In genomic region chr4:155895826-155896225, GRCm38 (mm10) we compare ENCODE assay signal across 10 mouse cellular contexts. TPM values are rescaled to one million over a fixed set of nuclear protein-coding genes. Genes with fewer than 3 reads are reported as not detected.
DNase-seq lines count a peak whose midpoint lies in the region; ATAC-seq lines count a peak whose summit lies in the region.
"Had no signal": no experiment of that assay in that cellular context is flagged by ENCODE, and none has a peak within 500 bp of the region (broad histone marks: within the 10 kb centered on the region; RNA-seq: fewer than 3 reads in every experiment).

No protein-coding gene starts in this region.

- H3K4me3 ChIP-seq in heart, embryonic 12.5 days: no peak overlapping the region
- H3K4me3 ChIP-seq in midbrain, embryonic 13.5 days (replicated peaks): no peak overlapping the region
- H3K4me3 ChIP-seq in midbrain, embryonic 10.5 days: no peak overlapping the region
- H3K4me3 ChIP-seq in forebrain, embryonic 14.5 days (ENCODE audit: low read depth, low read length): no peak overlapping the region
- H3K4me3 ChIP-seq in midbrain, embryonic 14.5 days (replicated peaks; ENCODE audit: low read depth, low read length): no peak overlapping the region
- H3K4me3 ChIP-seq: limb, embryonic 10.5 days had no signal

- no peak overlapping the region for H3K9ac ChIP-seq in heart, embryonic 12.5 days
- H3K9ac ChIP-seq in midbrain, embryonic 13.5 days (replicated peaks): no peak overlapping the region
- 0 out of 2 replicates have a peak overlapping the region, but pooled peaks have one; percentile 95 for H3K9ac ChIP-seq in forebrain, embryonic 14.5 days (ENCODE audit: low read length)
- H3K9ac ChIP-seq in midbrain, embryonic 14.5 days (replicated peaks; ENCODE audit: low read length): no peak overlapping the region
- H3K9ac ChIP-seq: lung, embryonic 14.5 days had no signal

- H3K36me3 ChIP-seq in heart, embryonic 12.5 days: peaks cover 42% of the 10 kb centered on the region
- peaks cover 43% of the 10 kb centered on the region for H3K36me3 ChIP-seq in midbrain, embryonic 13.5 days
- peaks cover 45% of the 10 kb centered on the region for H3K36me3 ChIP-seq in midbrain, embryonic 10.5 days
- H3K36me3 ChIP-seq in forebrain, embryonic 14.5 days (ENCODE audit: control insufficient read depth, insufficient read depth, low read length): peaks cover 46% of the 10 kb centered on the region
- H3K36me3 ChIP-seq in midbrain, embryonic 14.5 days (ENCODE audit: control insufficient read depth, insufficient read depth, low read length): peaks cover 46% of the 10 kb centered on the region

- no peak for ATAC-seq in heart, embryonic 12.5 days (ENCODE audit: insufficient number of reproducible peaks, low FRiP score)
- no peak for ATAC-seq in midbrain, embryonic 13.5 days
- ATAC-seq in forebrain, embryonic 14.5 days: no peak
- no peak for ATAC-seq in midbrain, embryonic 14.5 days (ENCODE audit: low FRiP score, low TSS enrichment)

- H3K9me3 ChIP-seq in heart, embryonic 12.5 days (replicated peaks): no peaks in the 10 kb centered on the region
- H3K9me3 ChIP-seq in midbrain, embryonic 13.5 days: no peaks in the 10 kb centered on the region
- H3K9me3 ChIP-seq in midbrain, embryonic 10.5 days (replicated peaks): no peaks in the 10 kb centered on the region
- H3K9me3 ChIP-seq in forebrain, embryonic 14.5 days (replicated peaks; ENCODE audit: control insufficient read depth, low read length): no peaks in the 10 kb centered on the region
- no peaks in the 10 kb centered on the region for H3K9me3 ChIP-seq in midbrain, embryonic 14.5 days (ENCODE audit: control insufficient read depth, low read length)
- H3K9me3 ChIP-seq: G1E; limb, embryonic 10.5 days had no signal

- no peak overlapping the region for H3K4me2 ChIP-seq in heart, embryonic 12.5 days
- peak overlapping the region; percentile 99 for H3K4me2 ChIP-seq in midbrain, embryonic 13.5 days (replicated peaks)
- H3K4me2 ChIP-seq in forebrain, embryonic 14.5 days (ENCODE audit: low read length): peak overlapping the region; percentile 97; the same call in 1 of the 2 replicates
- H3K4me2 ChIP-seq in midbrain, embryonic 14.5 days (ENCODE audit: low read length): peak overlapping the region; percentile 99

- H3K27me3 ChIP-seq in heart, embryonic 12.5 days (replicated peaks): no peaks in the 10 kb centered on the region
- H3K27me3 ChIP-seq in midbrain, embryonic 13.5 days: no peaks in the 10 kb centered on the region
- H3K27me3 ChIP-seq in midbrain, embryonic 10.5 days (ENCODE audit: low read depth, poor library complexity, severe bottlenecking): no peaks in the 10 kb centered on the region
- H3K27me3 ChIP-seq in forebrain, embryonic 14.5 days (replicated peaks; ENCODE audit: control insufficient read depth, insufficient read depth, low read length): no peaks in the 10 kb centered on the region
- no peaks in the 10 kb centered on the region for H3K27me3 ChIP-seq in midbrain, embryonic 14.5 days (ENCODE audit: control insufficient read depth, insufficient read depth, low read length)

- 86% methylated on average over 4 of the region's 4 CpGs for WGBS in heart, embryonic 12.5 days
- 92% methylated on average over 4 of the region's 4 CpGs for WGBS in midbrain, embryonic 13.5 days
- 98% methylated on average over 4 of the region's 4 CpGs for WGBS in midbrain, embryonic 10.5 days
- 93% methylated on average over 4 of the region's 4 CpGs for WGBS in forebrain, embryonic 14.5 days
- 95% methylated on average over 4 of the region's 4 CpGs for WGBS in midbrain, embryonic 14.5 days

- H3K4me1 ChIP-seq in heart, embryonic 12.5 days (replicated peaks): peaks cover 34% of the 10 kb centered on the region
- peaks cover 38% of the 10 kb centered on the region for H3K4me1 ChIP-seq in midbrain, embryonic 13.5 days (replicated peaks)
- H3K4me1 ChIP-seq in midbrain, embryonic 10.5 days: peaks cover 36% of the 10 kb centered on the region
- H3K4me1 ChIP-seq in forebrain, embryonic 14.5 days (ENCODE audit: control insufficient read depth, insufficient read depth, low read length): peaks cover 31% of the 10 kb centered on the region
- peaks cover 31% of the 10 kb centered on the region for H3K4me1 ChIP-seq in midbrain, embryonic 14.5 days (ENCODE audit: control insufficient read depth, insufficient read depth, low read length)

- no peak overlapping the region for H3K27ac ChIP-seq in heart, embryonic 12.5 days (ENCODE audit: poor library complexity, severe bottlenecking)
- H3K27ac ChIP-seq in midbrain, embryonic 13.5 days: no peak overlapping the region
- no peak overlapping the region for H3K27ac ChIP-seq in midbrain, embryonic 10.5 days (replicated peaks)
- no peak overlapping the region for H3K27ac ChIP-seq in forebrain, embryonic 14.5 days (ENCODE audit: low read depth, low read length)
- H3K27ac ChIP-seq in midbrain, embryonic 14.5 days (replicated peaks; ENCODE audit: low read depth, low read length): no peak overlapping the region
- H3K27ac ChIP-seq: limb, embryonic 10.5 days had no signal

- DNase-seq in heart, postnatal 10 days: peak; percentile 4 to 8
- no peak for DNase-seq in midbrain, embryonic 10.5 days (ENCODE audit: low spot score)
- no peak for DNase-seq in forebrain, embryonic 14.5 days (ENCODE audit: low spot score)
- no peak for DNase-seq in midbrain, embryonic 14.5 days
- no peak for DNase-seq in left cerebral cortex, adult 9 months (ENCODE audit: low spot score in 2 of 2)

- intact Hi-C loops in heart, postnatal 10 days (cut with DNase I): no loop called here

RNA-seq across cellular contexts. Expression of gene Acap3, which starts 4.2 kb away (rescaled TPM):
- 10 to 100 TPM; 20.3 to 21.7 TPM for total RNA-seq in heart, postnatal 10 days (2021)
- polyA plus RNA-seq in heart, embryonic 12.5 days (2016; fragmentation: Nextera tagmentation; extraction: Ambion mirVana): 13.8 and 14.2 TPM in 2 replicates
- 66.0 and 73.5 TPM in 2 replicates for polyA plus RNA-seq in midbrain, embryonic 13.5 days (2015; fragmentation: Nextera tagmentation; extraction: Ambion mirVana)
- polyA plus RNA-seq in midbrain, embryonic 10.5 days (2016; fragmentation: Nextera tagmentation; extraction: Ambion mirVana): 24.3 and 38.4 TPM in 2 replicates
- 60.5 and 77.0 TPM in 2 replicates for polyA plus RNA-seq in forebrain, embryonic 14.5 days (2014; fragmentation: Nextera tagmentation; extraction: Ambion mirVana)
- 76.6 and 84.8 TPM in 2 replicates for polyA plus RNA-seq in midbrain, embryonic 14.5 days (2014; fragmentation: Nextera tagmentation; extraction: Ambion mirVana)

RNA-seq across cellular contexts. Expression of gene Pusl1, which starts 4.2 kb away (rescaled TPM):
- total RNA-seq in heart, postnatal 10 days (2021): 10 to 100 TPM; 18.1 to 19.1 TPM
- polyA plus RNA-seq in heart, embryonic 12.5 days (2016; fragmentation: Nextera tagmentation; extraction: Ambion mirVana): 31.2 and 31.5 TPM in 2 replicates
- 52.5 and 52.6 TPM in 2 replicates for polyA plus RNA-seq in midbrain, embryonic 13.5 days (2015; fragmentation: Nextera tagmentation; extraction: Ambion mirVana)
- 50.7 and 53.4 TPM in 2 replicates for polyA plus RNA-seq in midbrain, embryonic 10.5 days (2016; fragmentation: Nextera tagmentation; extraction: Ambion mirVana)
- polyA plus RNA-seq in forebrain, embryonic 14.5 days (2014; fragmentation: Nextera tagmentation; extraction: Ambion mirVana): 46.5 and 52.8 TPM in 2 replicates
- 45.8 and 54.5 TPM in 2 replicates for polyA plus RNA-seq in midbrain, embryonic 14.5 days (2014; fragmentation: Nextera tagmentation; extraction: Ambion mirVana)

RNA-seq across cellular contexts. Expression of gene Ints11, which starts 26.5 kb away (rescaled TPM):
- 10 to 100 TPM; 16.6 to 20.9 TPM for total RNA-seq in heart, postnatal 10 days (2021)
- polyA plus RNA-seq in heart, embryonic 12.5 days (2016; fragmentation: Nextera tagmentation; extraction: Ambion mirVana): 37.8 and 38.3 TPM in 2 replicates
- 85.3 and 88.6 TPM in 2 replicates for polyA plus RNA-seq in midbrain, embryonic 13.5 days (2015; fragmentation: Nextera tagmentation; extraction: Ambion mirVana)
- polyA plus RNA-seq in midbrain, embryonic 10.5 days (2016; fragmentation: Nextera tagmentation; extraction: Ambion mirVana): 114 and 116 TPM in 2 replicates
- polyA plus RNA-seq in forebrain, embryonic 14.5 days (2014; fragmentation: Nextera tagmentation; extraction: Ambion mirVana): 94.6 and 102 TPM in 2 replicates
- polyA plus RNA-seq in midbrain, embryonic 14.5 days (2014; fragmentation: Nextera tagmentation; extraction: Ambion mirVana): 78.2 and 83.2 TPM in 2 replicates

RNA-seq across cellular contexts. Expression of gene Cptp, which starts 26.6 kb away (rescaled TPM):
- 10 to 100 TPM in 1 of 2 experiments, 1 to 10 TPM in 1; 7.9 to 10.6 TPM for total RNA-seq in heart, postnatal 10 days (2021)
- polyA plus RNA-seq in heart, embryonic 12.5 days (2016; fragmentation: Nextera tagmentation; extraction: Ambion mirVana): 9.2 and 10.1 TPM in 2 replicates
- 22.1 and 24.5 TPM in 2 replicates for polyA plus RNA-seq in midbrain, embryonic 13.5 days (2015; fragmentation: Nextera tagmentation; extraction: Ambion mirVana)
- 21.6 and 24.6 TPM in 2 replicates for polyA plus RNA-seq in midbrain, embryonic 10.5 days (2016; fragmentation: Nextera tagmentation; extraction: Ambion mirVana)
- polyA plus RNA-seq in forebrain, embryonic 14.5 days (2014; fragmentation: Nextera tagmentation; extraction: Ambion mirVana): 28.3 and 29.5 TPM in 2 replicates
- 24.6 and 31.2 TPM in 2 replicates for polyA plus RNA-seq in midbrain, embryonic 14.5 days (2014; fragmentation: Nextera tagmentation; extraction: Ambion mirVana)

RNA-seq across cellular contexts. Expression of gene Tas1r3, which starts 32.7 kb away (rescaled TPM):
- under 1 TPM; 0.20 to 0.34 TPM for total RNA-seq in heart, postnatal 10 days (2021)
- polyA plus RNA-seq in heart, embryonic 12.5 days (2016; fragmentation: Nextera tagmentation; extraction: Ambion mirVana): 0.13 and 0.19 TPM in 2 replicates
- polyA plus RNA-seq in midbrain, embryonic 13.5 days (2015; fragmentation: Nextera tagmentation; extraction: Ambion mirVana): 0.80 and 0.83 TPM in 2 replicates
- polyA plus RNA-seq in midbrain, embryonic 10.5 days (2016; fragmentation: Nextera tagmentation; extraction: Ambion mirVana): 0.22 and 0.41 TPM in 2 replicates
- polyA plus RNA-seq in forebrain, embryonic 14.5 days (2014; fragmentation: Nextera tagmentation; extraction: Ambion mirVana): 0.46 and 0.61 TPM in 2 replicates
- polyA plus RNA-seq in midbrain, embryonic 14.5 days (2014; fragmentation: Nextera tagmentation; extraction: Ambion mirVana): 0.31 and 0.57 TPM in 2 replicates

Comparison
In these comparisons a context has a peak if more than half of its experiments do, and no peak if none do; other contexts are left out.
1. DNase-seq: peak in heart, postnatal 10 days (2 of 2); none in midbrain, embryonic 10.5 days (single experiment), forebrain, embryonic 14.5 days (single experiment), midbrain, embryonic 14.5 days (single experiment) and left cerebral cortex, adult 9 months (0 of 2).